Mouse (Mus musculus) heart, adult 8-10 months (tissue): ENCODE results near the gene Rnf26. TPM values are rescaled to one million over a fixed set of nuclear protein-coding genes. Genes with fewer than 3 reads are reported as not detected.

ENCODE experiments used
- DNase-seq: peaks from one replicate; pipeline ENCODE4 v3.0.0; 2022; ENCODE audit warnings: low spot score
- total RNA-seq, 4 experiments: library from RNA; stranded (reverse); gene quantifications; 2 replicates each; pipeline ENCODE4 v1.2.4; 2022

Rnf26 gene
- total RNA-seq, 4 experiments from 2014 or later, result 5.2 to 7.0 (median 6.4) TPM

DNA sequence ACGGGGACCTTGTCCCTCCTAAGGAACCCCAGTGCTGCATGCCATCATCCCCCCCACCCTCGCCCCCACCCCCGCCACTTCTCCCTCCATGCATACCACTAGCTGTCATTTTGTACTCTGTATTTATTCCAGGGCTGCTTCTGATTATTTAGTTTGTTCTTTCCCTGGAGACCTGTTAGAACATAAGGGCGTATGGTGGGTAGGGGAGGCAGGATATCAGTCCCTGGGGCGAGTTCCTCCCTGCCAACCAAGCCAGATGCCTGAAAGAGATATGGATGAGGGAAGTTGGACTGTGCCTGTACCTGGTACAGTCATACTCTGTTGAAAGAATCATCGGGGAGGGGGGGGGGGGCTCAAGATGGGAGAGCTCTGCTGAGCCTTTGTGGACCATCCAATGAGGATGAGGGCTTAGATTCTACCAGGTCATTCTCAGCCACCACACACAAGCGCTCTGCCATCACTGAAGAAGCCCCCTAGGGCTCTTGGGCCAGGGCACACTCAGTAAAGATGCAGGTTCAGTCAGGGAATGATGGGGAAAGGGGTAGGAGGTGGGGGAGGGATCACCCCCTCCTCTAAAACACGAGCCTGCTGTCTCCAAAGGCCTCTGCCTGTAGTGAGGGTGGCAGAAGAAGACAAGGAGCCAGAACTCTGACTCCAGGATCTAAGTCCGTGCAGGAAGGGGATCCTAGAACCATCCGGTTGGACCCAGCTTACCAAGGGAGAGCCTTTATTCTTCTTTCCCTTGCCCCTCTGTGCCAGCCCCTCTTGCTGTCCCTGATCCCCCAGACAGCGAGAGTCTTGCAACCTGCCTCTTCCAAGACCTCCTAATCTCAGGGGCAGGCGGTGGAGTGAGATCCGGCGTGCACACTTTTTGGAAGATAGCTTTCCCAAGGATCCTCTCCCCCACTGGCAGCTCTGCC, 65.5 kb downstream of the Rnf26 start:
- no peak for DNase-seq

- DNase-seq, result no peak
Observed at GRCm38 (mm10) chr9:44047071-44047470, 66.2 kb downstream of the Rnf26 start.

- DNase-seq, result no peak
Observed at GRCm38 (mm10) chr9:44046426-44046825, 66.9 kb downstream of the Rnf26 start.

DNA sequence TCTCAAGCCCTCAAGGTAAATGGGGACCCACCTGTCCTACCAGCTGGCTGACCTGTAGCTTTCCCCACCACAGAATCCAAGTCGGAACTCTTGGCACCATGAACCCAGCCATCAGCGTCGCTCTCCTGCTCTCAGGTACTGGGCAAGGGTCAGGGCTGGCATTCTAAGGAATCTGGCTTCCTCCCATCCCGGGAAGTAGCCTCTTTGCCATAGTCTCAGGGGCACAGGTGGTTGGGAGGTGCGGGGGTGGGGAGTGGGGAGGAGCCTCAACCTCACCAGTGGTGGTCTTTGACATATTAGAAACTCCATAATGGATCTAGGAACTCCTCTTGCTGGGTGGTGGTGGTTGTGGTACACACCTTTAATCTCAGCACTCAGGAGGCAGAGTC, 67.4 kb downstream of the Rnf26 start:
- DNase-seq, result no peak

Other genes starting within 250 kb of the Rnf26 start
- 10 to 100 TPM in 2 of 4 experiments, 1 to 10 TPM in 2; 8.9 to 12.4 (median 11.0) TPM for gene Thy1, start 70.1 kb downstream of the Rnf26 start, total RNA-seq
- gene Usp2, start 46.5 kb downstream of the Rnf26 start, total RNA-seq, result 100 to 1,000 TPM; 160 to 205 (median 195) TPM
- not detected for gene Mfrp, start 11.8 kb downstream of the Rnf26 start, total RNA-seq
- gene C1qtnf5, start 6.3 kb downstream of the Rnf26 start, total RNA-seq, result 10 to 100 TPM in 1 of 4 experiments, 1 to 10 TPM in 3; 7.6 to 12.9 (median 8.9) TPM
- under 1 TPM; 0.11 to 0.47 (median 0.30) TPM for gene Gm49380, start within 50 bp of the Rnf26 start, total RNA-seq
- gene Mcam, start 21.0 kb upstream of the Rnf26 start, total RNA-seq, result 10 to 100 TPM; 20.5 to 35.2 (median 28.1) TPM
- 10 to 100 TPM; 14.8 to 18.9 (median 17.4) TPM for gene Cbl, start 120.5 kb upstream of the Rnf26 start, total RNA-seq
- gene Ccdc153, start 127.2 kb upstream of the Rnf26 start, total RNA-seq, result not detected
- gene Pdzd3, start 138.0 kb upstream of the Rnf26 start, total RNA-seq, result 1 to 10 TPM; 3.6 to 7.1 (median 6.0) TPM
- 10 to 100 TPM; 20.3 to 25.8 (median 24.9) TPM for gene Nlrx1, start 155.1 kb upstream of the Rnf26 start, total RNA-seq
- 1 to 10 TPM in 1 of 4 experiments, under 1 TPM in 3; 0.30 to 1.5 (median 0.52) TPM for gene Abcg4, start 175.1 kb upstream of the Rnf26 start, total RNA-seq
- 1 to 10 TPM; 4.5 to 7.2 (median 6.3) TPM for gene Hinfp, start 192.2 kb upstream of the Rnf26 start, total RNA-seq
- gene C2cd2l, start 206.8 kb upstream of the Rnf26 start, total RNA-seq, result 10 to 100 TPM; 12.7 to 19.2 (median 14.1) TPM
- gene Dpagt1, start 212.5 kb upstream of the Rnf26 start, total RNA-seq, result 10 to 100 TPM; 19.4 to 23.5 (median 20.5) TPM
- 10 to 100 TPM; 10.5 to 12.3 (median 11.4) TPM for gene H2afx, start 221.2 kb upstream of the Rnf26 start, total RNA-seq
- 10 to 100 TPM; 42.1 to 48.8 (median 45.4) TPM for gene Hmbs, start 230.7 kb upstream of the Rnf26 start, total RNA-seq
- gene Vps11, start 248.2 kb upstream of the Rnf26 start, total RNA-seq, result 10 to 100 TPM; 15.3 to 20.2 (median 16.5) TPM